Mouse (Mus musculus): Measurements from ENCODE around the gene Cyth1. TPM values are rescaled to one million over a fixed set of nuclear protein-coding genes. Genes with fewer than 3 reads are reported as not detected.

Gene Cyth1
- polyA plus RNA-seq, 1 experiment from 2014 or later = 12.2 TPM

GRCm38 (mm10) chr11:118113516-118114205, 134.7 kb downstream of the Cyth1 start:
- ATAC-seq (ENCODE audit: insufficient read depth, low FRiP score) = no peak
- Histone ChIP-seq H3K27ac (ENCODE audit: low read length) (no peak overlapping the region), H3K36me3 (ENCODE audit: control insufficient read depth, insufficient read depth, low read length) (no peaks in the 10 kb centered on the region), H3K4me2 (ENCODE audit: low read depth, low read length) (no peak overlapping the region), H3K4me1 (ENCODE audit: control insufficient read depth, insufficient read depth, low read length) (no peaks in the 10 kb centered on the region), H3K9ac (ENCODE audit: low read length) (no peak overlapping the region), H3K9me3 (replicated peaks; ENCODE audit: control insufficient read depth, low read length) (no peaks in the 10 kb centered on the region), H3K27me3 (ENCODE audit: control insufficient read depth, insufficient read depth, low read length) (no peaks in the 10 kb centered on the region), H3K4me3 (replicated peaks; ENCODE audit: low read length) (no peak overlapping the region)
- WGBS = 61% methylated on average over 14 of the region's 14 CpGs

DNA sequence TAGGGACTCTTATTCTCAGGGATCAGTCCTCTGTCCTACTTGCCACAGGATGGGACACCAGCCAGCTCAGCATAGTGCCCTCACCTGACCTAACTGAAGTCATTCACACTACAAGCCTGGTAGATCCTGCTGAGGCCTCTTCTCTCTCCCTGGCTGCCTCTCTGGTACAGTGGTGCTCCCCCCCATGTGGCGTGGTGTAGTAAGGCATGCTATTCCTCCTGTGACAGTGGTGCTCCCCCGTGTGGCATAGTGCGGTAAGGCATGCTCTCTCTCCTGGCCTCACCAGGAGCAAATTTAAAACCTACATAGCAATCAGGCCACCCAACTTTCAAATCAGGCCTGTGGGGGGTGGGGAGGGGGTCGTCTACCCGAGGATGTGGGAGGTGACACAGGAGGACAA, 144.4 kb downstream of the Cyth1 start:
- Histone ChIP-seq H3K9ac (ENCODE audit: low read length) (no peak overlapping the region), H3K9me3 (replicated peaks; ENCODE audit: control insufficient read depth, low read length) (no peaks in the 10 kb centered on the region), H3K4me1 (ENCODE audit: control insufficient read depth, insufficient read depth, low read length) (no peaks in the 10 kb centered on the region), H3K36me3 (ENCODE audit: control insufficient read depth, insufficient read depth, low read length) (no peaks in the 10 kb centered on the region), H3K4me2 (ENCODE audit: low read depth, low read length) (no peak overlapping the region), H3K27me3 (ENCODE audit: control insufficient read depth, insufficient read depth, low read length) (no peaks in the 10 kb centered on the region), H3K4me3 (replicated peaks; ENCODE audit: low read length) (no peak overlapping the region), H3K27ac (ENCODE audit: low read length) (no peak overlapping the region)
- peak; percentile 65; the same call in 1 of the 2 replicates for ATAC-seq (ENCODE audit: insufficient read depth, low FRiP score)
- 9% methylated on average over 5 of the region's 5 CpGs for WGBS

GRCm38 (mm10) chr11:118103383-118103782, 145.0 kb downstream of the Cyth1 start:
- WGBS = 86% methylated on average over 5 of the region's 5 CpGs
- ATAC-seq (ENCODE audit: insufficient read depth, low FRiP score) = no peak
- no peak overlapping the region for H3K27ac ChIP-seq (ENCODE audit: low read length)
- H3K4me3 ChIP-seq (replicated peaks; ENCODE audit: low read length) = no peak overlapping the region
- no peak overlapping the region for H3K4me2 ChIP-seq (ENCODE audit: low read depth, low read length)
- no peaks in the 10 kb centered on the region for H3K36me3 ChIP-seq (ENCODE audit: control insufficient read depth, insufficient read depth, low read length)
- no peaks in the 10 kb centered on the region for H3K4me1 ChIP-seq (ENCODE audit: control insufficient read depth, insufficient read depth, low read length)
- H3K9me3 ChIP-seq (replicated peaks; ENCODE audit: control insufficient read depth, low read length) = no peaks in the 10 kb centered on the region
- no peaks in the 10 kb centered on the region for H3K27me3 ChIP-seq (ENCODE audit: control insufficient read depth, insufficient read depth, low read length)
- no peak overlapping the region for H3K9ac ChIP-seq (ENCODE audit: low read length)

GRCm38 (mm10) chr11:118102838-118103237, 145.6 kb downstream of the Cyth1 start:
- Histone ChIP-seq H3K36me3 (ENCODE audit: control insufficient read depth, insufficient read depth, low read length) (no peaks in the 10 kb centered on the region), H3K4me1 (ENCODE audit: control insufficient read depth, insufficient read depth, low read length) (no peaks in the 10 kb centered on the region), H3K27ac (ENCODE audit: low read length) (no peak overlapping the region), H3K9me3 (replicated peaks; ENCODE audit: control insufficient read depth, low read length) (no peaks in the 10 kb centered on the region), H3K9ac (ENCODE audit: low read length) (no peak overlapping the region), H3K4me3 (replicated peaks; ENCODE audit: low read length) (no peak overlapping the region), H3K4me2 (ENCODE audit: low read depth, low read length) (no peak overlapping the region), H3K27me3 (ENCODE audit: control insufficient read depth, insufficient read depth, low read length) (no peaks in the 10 kb centered on the region)
- ATAC-seq (ENCODE audit: insufficient read depth, low FRiP score) = no peak
- WGBS = 51% methylated on average over 3 of the region's 3 CpGs

- 52% methylated on average over 9 of the region's 9 CpGs for WGBS
- H3K4me3 ChIP-seq (replicated peaks; ENCODE audit: low read length) = no peak overlapping the region
- no peaks in the 10 kb centered on the region for H3K9me3 ChIP-seq (replicated peaks; ENCODE audit: control insufficient read depth, low read length)
- H3K4me1 ChIP-seq (ENCODE audit: control insufficient read depth, insufficient read depth, low read length) = no peaks in the 10 kb centered on the region
- ATAC-seq (ENCODE audit: insufficient read depth, low FRiP score) = no peak
- no peaks in the 10 kb centered on the region for H3K27me3 ChIP-seq (ENCODE audit: control insufficient read depth, insufficient read depth, low read length)
- H3K36me3 ChIP-seq (ENCODE audit: control insufficient read depth, insufficient read depth, low read length) = no peaks in the 10 kb centered on the region
- H3K9ac ChIP-seq (ENCODE audit: low read length) = no peak overlapping the region
- H3K4me2 ChIP-seq (ENCODE audit: low read depth, low read length) = no peak overlapping the region
- no peak overlapping the region for H3K27ac ChIP-seq (ENCODE audit: low read length)
Observed at GRCm38 (mm10) chr11:118101133-118101532, 147.3 kb downstream of the Cyth1 start.

DNA sequence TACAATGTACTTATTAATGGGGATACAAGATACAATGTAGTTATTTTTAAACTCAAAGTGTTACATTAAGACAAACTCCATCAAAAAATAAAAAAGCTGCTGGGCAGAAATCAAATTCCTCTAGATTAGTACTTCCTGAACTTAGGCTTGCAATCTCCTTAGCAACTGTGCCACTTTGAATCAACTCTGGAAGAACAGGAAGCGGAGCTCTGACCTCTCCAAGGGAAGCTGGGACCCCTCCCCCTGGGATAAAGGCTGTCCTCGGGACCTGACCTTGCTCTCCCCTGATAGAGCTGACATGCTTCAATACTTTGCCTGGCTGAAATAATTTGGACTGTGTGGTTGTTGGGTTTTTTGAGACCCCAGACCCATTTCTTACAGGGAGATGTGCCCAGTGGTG, 151.7 kb downstream of the Cyth1 start:
- no peak for ATAC-seq (ENCODE audit: insufficient read depth, low FRiP score)
- H3K9me3 ChIP-seq (replicated peaks; ENCODE audit: control insufficient read depth, low read length) = no peaks in the 10 kb centered on the region
- H3K4me2 ChIP-seq (ENCODE audit: low read depth, low read length) = no peak overlapping the region
- no peaks in the 10 kb centered on the region for H3K36me3 ChIP-seq (ENCODE audit: control insufficient read depth, insufficient read depth, low read length)
- no peaks in the 10 kb centered on the region for H3K4me1 ChIP-seq (ENCODE audit: control insufficient read depth, insufficient read depth, low read length)
- H3K9ac ChIP-seq (ENCODE audit: low read length) = no peak overlapping the region
- H3K27ac ChIP-seq (ENCODE audit: low read length) = no peak overlapping the region
- H3K4me3 ChIP-seq (replicated peaks; ENCODE audit: low read length) = no peak overlapping the region
- H3K27me3 ChIP-seq (ENCODE audit: control insufficient read depth, insufficient read depth, low read length) = no peaks in the 10 kb centered on the region
- WGBS = 35% methylated on average over 2 of the region's 2 CpGs

- no peak for ATAC-seq (ENCODE audit: insufficient read depth, low FRiP score)
- Histone ChIP-seq H3K9me3 (replicated peaks; ENCODE audit: control insufficient read depth, low read length) (peaks cover 9% of the 10 kb centered on the region; the same call in 1 of the 2 replicates), H3K4me3 (replicated peaks; ENCODE audit: low read length) (no peak overlapping the region), H3K4me2 (ENCODE audit: low read depth, low read length) (no peak overlapping the region), H3K4me1 (ENCODE audit: control insufficient read depth, insufficient read depth, low read length) (no peaks in the 10 kb centered on the region), H3K36me3 (ENCODE audit: control insufficient read depth, insufficient read depth, low read length) (no peaks in the 10 kb centered on the region), H3K9ac (ENCODE audit: low read length) (no peak overlapping the region), H3K27ac (ENCODE audit: low read length) (no peak overlapping the region), H3K27me3 (ENCODE audit: control insufficient read depth, insufficient read depth, low read length) (no peaks in the 10 kb centered on the region)
- WGBS = 83% methylated on average over 9 of the region's 9 CpGs
Observed at GRCm38 (mm10) chr11:118095004-118095403, 153.4 kb downstream of the Cyth1 start.

GRCm38 (mm10) chr11:118091002-118091670, 157.3 kb downstream of the Cyth1 start:
- ATAC-seq (ENCODE audit: insufficient read depth, low FRiP score) = no peak
- Histone ChIP-seq H3K4me2 (ENCODE audit: low read depth, low read length) (no peak overlapping the region), H3K36me3 (ENCODE audit: control insufficient read depth, insufficient read depth, low read length) (no peaks in the 10 kb centered on the region), H3K27ac (ENCODE audit: low read length) (no peak overlapping the region), H3K9ac (ENCODE audit: low read length) (no peak overlapping the region), H3K27me3 (ENCODE audit: control insufficient read depth, insufficient read depth, low read length) (no peaks in the 10 kb centered on the region), H3K9me3 (replicated peaks; ENCODE audit: control insufficient read depth, low read length) (peaks cover 10% of the 10 kb centered on the region; the same call in 1 of the 2 replicates), H3K4me3 (replicated peaks; ENCODE audit: low read length) (no peak overlapping the region), H3K4me1 (ENCODE audit: control insufficient read depth, insufficient read depth, low read length) (no peaks in the 10 kb centered on the region)
- 89% methylated on average over 23 of the region's 23 CpGs for WGBS

DNA sequence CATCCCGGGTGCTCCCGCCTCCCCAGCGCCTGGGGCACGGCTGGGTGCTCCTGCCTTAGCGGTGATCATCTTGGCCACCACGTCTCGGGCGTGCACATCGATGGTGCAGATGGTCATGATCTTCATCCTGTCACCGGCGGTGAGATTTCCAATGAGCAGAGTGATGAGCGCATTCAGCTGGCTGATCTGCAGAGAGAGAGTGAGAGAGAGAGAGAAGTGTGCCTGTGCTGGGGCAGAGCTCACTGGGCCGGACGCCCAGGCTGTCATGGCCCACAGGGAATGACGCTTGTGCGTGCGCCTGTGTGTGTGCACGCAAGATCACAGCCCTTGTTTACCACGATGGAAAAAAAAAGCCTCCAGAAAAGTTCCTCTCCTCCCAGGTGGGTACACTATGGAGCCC, 159.5 kb downstream of the Cyth1 start:
- H3K4me2 ChIP-seq (ENCODE audit: low read depth, low read length) = no peak overlapping the region
- no peaks in the 10 kb centered on the region for H3K36me3 ChIP-seq (ENCODE audit: control insufficient read depth, insufficient read depth, low read length)
- H3K9ac ChIP-seq (ENCODE audit: low read length) = no peak overlapping the region
- WGBS = 76% methylated on average over 19 of the region's 19 CpGs
- no peak overlapping the region for H3K27ac ChIP-seq (ENCODE audit: low read length)
- H3K4me1 ChIP-seq (ENCODE audit: control insufficient read depth, insufficient read depth, low read length) = peaks cover 8% of the 10 kb centered on the region; the same call in 1 of the 2 replicates
- ATAC-seq (ENCODE audit: insufficient read depth, low FRiP score) = no peak
- H3K4me3 ChIP-seq (replicated peaks; ENCODE audit: low read length) = no peak overlapping the region
- H3K9me3 ChIP-seq (replicated peaks; ENCODE audit: control insufficient read depth, low read length) = peaks cover 10% of the 10 kb centered on the region; the same call in 1 of the 2 replicates
- H3K27me3 ChIP-seq (ENCODE audit: control insufficient read depth, insufficient read depth, low read length) = no peaks in the 10 kb centered on the region
